Mouse (Mus musculus) small intestine, adult 2 months (tissue): Measurements from ENCODE around the gene Elk4. TPM values are rescaled to one million over a fixed set of nuclear protein-coding genes. Genes with fewer than 3 reads are reported as not detected.

Experiments
- H3K27ac ChIP-seq: fragments of 200-500 bp; 2 replicates; pipeline ENCODE4 v1.5.1; 2012; ENCODE audit warnings: low read depth, low read length, control low read depth, inconsistent platforms; ENCODE audit not compliant: insufficient read depth
- H3K27me3 ChIP-seq: fragments of 200-500 bp; 2 replicates; pipeline ENCODE4 v1.6.1; 2012; ENCODE audit warnings: mild to moderate bottlenecking, moderate library complexity, low read length, inconsistent platforms; ENCODE audit not compliant: control insufficient read depth, insufficient read depth
- H3K36me3 ChIP-seq: fragments of 200-500 bp; 2 replicates; pipeline ENCODE4 v1.6.1; 2012; ENCODE audit warnings: mild to moderate bottlenecking, low read length, control low read depth, inconsistent platforms; ENCODE audit not compliant: control insufficient read depth, insufficient read depth
- H3K4me1 ChIP-seq: fragments of 200-500 bp; 2 replicates; pipeline ENCODE4 v1.6.1; 2012; ENCODE audit warnings: low read length, inconsistent platforms, mixed read lengths; ENCODE audit not compliant: control insufficient read depth, insufficient read depth, insufficient read length
- H3K4me3 ChIP-seq: fragments of 200-500 bp; 2 replicates; pipeline ENCODE4 v1.5.1; 2012; ENCODE audit warnings: low read depth, mild to moderate bottlenecking, control low read depth, inconsistent platforms, low read length, moderate library complexity
- CTCF ChIP-seq: fragments of 200-500 bp; IDR thresholded peaks from 2 replicates; pipeline ENCODE4 v1.5.1; 2012; ENCODE audit warnings: low read depth, mild to moderate bottlenecking, control low read depth, inconsistent platforms, low read length, moderate library complexity, mixed read lengths; ENCODE audit not compliant: insufficient replicate concordance, insufficient read length; ENCODE audit errors: extremely low read depth
- POLR2A ChIP-seq: fragments of 200-500 bp; IDR thresholded peaks from 2 replicates; pipeline ENCODE4 v1.6.1; 2012; ENCODE audit warnings: low read depth, mild to moderate bottlenecking, control low read depth, inconsistent platforms, low read length, moderate library complexity
- WGBS: fragments of 180-500 bp; shearing (Covaris S2); methylation state at CpG from one replicate; pipeline ENCODE4 v1.1.7; 2018; 5-methylcytosine and 5-hydroxymethylcytosine counted together
- polyA plus RNA-seq: library from polyadenylated mRNA; depleted of rRNA; stranded (reverse); fragments of >200 nt; gene quantifications from 2 replicates; pipeline ENCODE4 v1.2.3, GENCODE M21; 2012

Gene Elk4
- polyA plus RNA-seq, 1 experiment, result 16.6 TPM

GRCm38 (mm10) chr1:132032172-132032571, 24.8 kb downstream of the Elk4 start:
- Histone ChIP-seq H3K27ac (no peak overlapping the region), H3K4me3 (no peak overlapping the region), H3K4me1 (no peaks in the 10 kb centered on the region), H3K36me3 (peaks cover 53% of the 10 kb centered on the region), H3K27me3 (no peaks in the 10 kb centered on the region)
- TF ChIP-seq CTCF (no peak), POLR2A (no peak)
- 77% methylated on average over 7 of the region's 7 CpGs for WGBS

- WGBS, result 92% methylated on average over 3 of the region's 3 CpGs
- Histone ChIP-seq H3K36me3 (peaks cover 19% of the 10 kb centered on the region), H3K4me3 (no peak overlapping the region), H3K27ac (no peak overlapping the region), H3K27me3 (no peaks in the 10 kb centered on the region), H3K4me1 (no peaks in the 10 kb centered on the region)
- TF ChIP-seq CTCF, result no peak
- no peak for TF ChIP-seq POLR2A
These were observed 30.3 kb downstream of the Elk4 start for GRCm38 (mm10) chr1:132037746-132038145.

- Histone ChIP-seq H3K27ac (no peak overlapping the region), H3K4me1 (no peaks in the 10 kb centered on the region), H3K36me3 (peaks cover 14% of the 10 kb centered on the region), H3K27me3 (no peaks in the 10 kb centered on the region), H3K4me3 (no peak overlapping the region)
- WGBS, result 83% methylated on average over 5 of the region's 5 CpGs
- no peak for TF ChIP-seq POLR2A
- no peak for TF ChIP-seq CTCF
These were observed 31.3 kb downstream of the Elk4 start for GRCm38 (mm10) chr1:132038753-132039152.

- 67% methylated on average over 9 of the region's 9 CpGs for WGBS
- Histone ChIP-seq H3K4me3 (no peak overlapping the region), H3K36me3 (peaks cover 11% of the 10 kb centered on the region), H3K27ac (peak overlapping the region; percentile 15; the same call in 1 of the 2 replicates), H3K4me1 (no peaks in the 10 kb centered on the region), H3K27me3 (no peaks in the 10 kb centered on the region)
- no peak for TF ChIP-seq CTCF
- TF ChIP-seq POLR2A, result no peak
These were observed 32.8 kb downstream of the Elk4 start for GRCm38 (mm10) chr1:132040201-132040621.

GRCm38 (mm10) chr1:132043759-132044158, 36.4 kb downstream of the Elk4 start:
- 84% methylated on average over 4 of the region's 4 CpGs for WGBS
- H3K4me1 ChIP-seq, result no peaks in the 10 kb centered on the region
- no peak overlapping the region for H3K4me3 ChIP-seq
- H3K27me3 ChIP-seq, result no peaks in the 10 kb centered on the region
- H3K27ac ChIP-seq, result no peak overlapping the region
- peaks cover 4% of the 10 kb centered on the region; the same call in 1 of the 2 replicates for H3K36me3 ChIP-seq
- TF ChIP-seq CTCF (no peak), POLR2A (no peak)

GRCm38 (mm10) chr1:132046143-132046735, 38.8 kb downstream of the Elk4 start:
- Histone ChIP-seq H3K27me3 (no peaks in the 10 kb centered on the region), H3K27ac (no peak overlapping the region), H3K4me3 (no peak overlapping the region), H3K4me1 (no peaks in the 10 kb centered on the region; the same call in 1 of the 2 replicates), H3K36me3 (peaks cover 4% of the 10 kb centered on the region; the same call in 1 of the 2 replicates)
- 24% methylated on average over 15 of the region's 15 CpGs for WGBS
- TF ChIP-seq POLR2A, result no peak
- peak; percentile 80 for TF ChIP-seq CTCF

GRCm38 (mm10) chr1:132051746-132052145, 44.3 kb downstream of the Elk4 start:
- 70% methylated on average over 3 of the region's 3 CpGs for WGBS
- Histone ChIP-seq H3K36me3 (no peaks in the 10 kb centered on the region), H3K4me1 (peaks cover 17% of the 10 kb centered on the region), H3K4me3 (no peak overlapping the region), H3K27ac (no peak overlapping the region), H3K27me3 (no peaks in the 10 kb centered on the region)
- TF ChIP-seq POLR2A, result no peak
- no peak for TF ChIP-seq CTCF
